Mouse (Mus musculus): ENCODE measurements around the gene Tmem255b.

DNA sequence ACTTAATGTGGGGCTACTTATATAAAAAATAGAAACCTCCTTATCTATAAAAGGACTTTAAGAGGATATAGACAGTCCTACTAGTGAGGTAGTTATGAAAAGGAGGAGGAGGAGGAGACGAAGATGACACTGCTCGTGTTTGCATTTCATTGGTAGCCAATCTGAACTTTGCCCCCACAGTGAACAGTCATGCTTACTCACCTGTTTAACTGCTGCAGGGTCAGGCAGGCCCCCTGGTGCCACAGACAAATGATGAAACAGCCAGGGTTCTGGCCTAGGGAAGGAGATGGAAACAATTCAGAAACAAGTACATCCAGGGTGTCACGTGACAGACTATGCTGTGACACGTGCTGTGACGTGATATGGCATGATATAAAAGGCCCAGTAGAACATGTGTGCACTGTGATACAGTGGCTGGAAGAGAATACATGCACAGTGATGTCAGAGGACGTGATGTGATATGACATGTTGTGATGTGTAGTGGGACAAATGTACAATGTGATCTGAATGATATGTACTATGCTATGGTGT is 16.8 kb downstream of the Tmem255b start:
- TF ChIP-seq POLR2A (IDR thresholded peaks at IDR 0.05; ENCODE audit: low read depth, low read length) (no peak), CTCF (IDR thresholded peaks at IDR 0.05; ENCODE audit: extremely low read depth, insufficient read length, insufficient replicate concordance, low read depth, low read length) (no peak)

Measured in small intestine, adult 2 months (tissue).